Mouse (Mus musculus) hindbrain, embryonic 16.5 days (tissue): ENCODE measurements around the gene Ovol2. TPM values are rescaled to one million over a fixed set of nuclear protein-coding genes. Genes with fewer than 3 reads are reported as not detected.

Source experiments
- ATAC-seq: fragments of 200-750 bp; cut with Nextera tagmentation; 2 replicates; pipeline ENCODE4 v1.8.0; 2017; ENCODE audit warnings: moderate TSS enrichment, moderate library complexity
- H3K27ac ChIP-seq: fragments of 300-500 bp; sonication (generic); 2 replicates; pipeline ENCODE4 v1.5.1; 2014; ENCODE audit warnings: low read depth, mild to moderate bottlenecking, control low read depth, low read length, moderate library complexity
- H3K27me3 ChIP-seq: fragments of 300-500 bp; sonication (generic); replicated peaks from 2 replicates; pipeline ENCODE4 v1.6.1; 2014; ENCODE audit warnings: low read length; ENCODE audit not compliant: control insufficient read depth, insufficient read depth
- H3K36me3 ChIP-seq: fragments of 300-500 bp; sonication (generic); 2 replicates; pipeline ENCODE4 v1.6.1; 2014; ENCODE audit warnings: mild to moderate bottlenecking, low read length, moderate library complexity, mixed read lengths; ENCODE audit not compliant: control insufficient read depth, insufficient read depth
- H3K4me1 ChIP-seq: fragments of 300-500 bp; sonication (generic); 2 replicates; pipeline ENCODE4 v1.6.1; 2014; ENCODE audit warnings: low read depth, low read length; ENCODE audit not compliant: control insufficient read depth, insufficient read depth
- H3K4me2 ChIP-seq: fragments of 300-500 bp; sonication (generic); 2 replicates; pipeline ENCODE4 v1.6.1; 2014; ENCODE audit warnings: mild to moderate bottlenecking, low read length, control low read depth, moderate library complexity
- H3K4me3 ChIP-seq: fragments of 300-500 bp; sonication (generic); 2 replicates; pipeline ENCODE4 v1.5.1; 2014; ENCODE audit warnings: mild to moderate bottlenecking, low read length, control low read depth, moderate library complexity
- H3K9ac ChIP-seq: fragments of 300-500 bp; sonication (generic); 2 replicates; pipeline ENCODE4 v1.6.1; 2014; ENCODE audit warnings: low read depth, mild to moderate bottlenecking, control low read depth, low read length, moderate library complexity
- H3K9me3 ChIP-seq: fragments of 300-500 bp; sonication (generic); 2 replicates; pipeline ENCODE4 v1.6.1; 2014; ENCODE audit warnings: mild to moderate bottlenecking, low read length, moderate library complexity; ENCODE audit not compliant: control insufficient read depth
- WGBS: fragments of 180-500 bp; shearing (Covaris S2); extraction: QIAGEN DNeasy Blood & Tissue Kit; methylation state at CpG from one replicate; pipeline ENCODE4 v1.1.7; 2014; 5-methylcytosine and 5-hydroxymethylcytosine counted together
- polyA plus RNA-seq: library from polyadenylated mRNA; unstranded; fragments of >200 nt; fragmentation: Nextera tagmentation; extraction: Ambion mirVana; gene quantifications from 2 replicates; pipeline ENCODE4 v1.2.1, GENCODE M21; 2015

Ovol2 gene
- polyA plus RNA-seq, 1 experiment from 2014 or later, result not detected

DNA sequence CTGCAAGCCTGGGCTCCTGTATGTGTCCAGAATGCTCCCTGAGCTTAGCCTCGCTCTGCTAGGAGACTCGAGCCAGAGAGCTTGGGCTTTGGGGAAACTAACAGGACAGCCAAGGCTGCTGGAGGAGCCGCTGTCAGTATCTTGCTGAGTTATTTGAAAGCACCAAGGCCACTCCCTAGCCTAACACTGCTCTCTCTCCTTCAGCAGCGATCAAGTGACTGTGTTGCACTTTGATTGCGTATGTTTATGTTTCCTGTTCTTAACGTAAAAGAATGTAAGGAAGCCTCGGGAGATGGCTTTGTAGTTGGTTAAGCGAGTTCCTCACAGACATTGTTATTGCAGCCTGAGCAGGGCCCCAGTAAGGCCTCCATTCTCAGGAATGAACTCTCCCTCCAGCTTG is 57.2 kb downstream of the Ovol2 start:
- H3K36me3 ChIP-seq, result peaks cover 8% of the 10 kb centered on the region; the same call in 1 of the 2 replicates
- ATAC-seq, result no peak
- no peak overlapping the region; the same call in 1 of the 2 replicates for H3K9ac ChIP-seq
- H3K4me1 ChIP-seq, result no peaks in the 10 kb centered on the region
- no peak overlapping the region for H3K4me2 ChIP-seq
- no peaks in the 10 kb centered on the region for H3K9me3 ChIP-seq
- no peak overlapping the region for H3K27ac ChIP-seq
- no peaks in the 10 kb centered on the region for H3K27me3 ChIP-seq
- no peak overlapping the region for H3K4me3 ChIP-seq
- WGBS, result 74% methylated on average over 8 of the region's 8 CpGs

DNA sequence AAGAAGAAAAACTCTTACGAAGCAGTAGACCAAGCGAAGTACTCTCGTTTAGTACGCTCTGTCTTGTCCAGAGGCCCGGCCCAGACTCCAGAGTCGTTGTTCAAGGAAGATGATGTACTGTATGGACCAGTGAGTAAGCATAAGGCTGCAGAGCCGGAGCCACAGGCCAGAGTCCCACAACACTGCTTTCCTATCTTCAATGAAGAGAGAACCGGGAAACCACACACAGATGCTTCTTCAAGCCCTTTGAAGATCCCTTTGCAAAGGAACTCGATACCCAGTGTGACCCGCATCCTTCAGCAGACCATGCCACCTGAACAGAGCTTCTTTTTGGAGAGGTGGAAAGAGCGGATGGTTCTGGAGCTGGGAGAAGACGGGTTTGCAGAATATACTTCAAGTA is 59.9 kb downstream of the Ovol2 start:
- no peak for ATAC-seq
- no peak overlapping the region for H3K4me2 ChIP-seq
- no peaks in the 10 kb centered on the region for H3K9me3 ChIP-seq
- peaks cover 2% of the 10 kb centered on the region; the same call in 1 of the 2 replicates for H3K36me3 ChIP-seq
- H3K27me3 ChIP-seq, result no peaks in the 10 kb centered on the region
- WGBS, result 92% methylated on average over 12 of the region's 12 CpGs
- no peak overlapping the region for H3K9ac ChIP-seq
- no peak overlapping the region for H3K4me3 ChIP-seq
- no peak overlapping the region for H3K27ac ChIP-seq
- peaks cover 19% of the 10 kb centered on the region for H3K4me1 ChIP-seq

DNA sequence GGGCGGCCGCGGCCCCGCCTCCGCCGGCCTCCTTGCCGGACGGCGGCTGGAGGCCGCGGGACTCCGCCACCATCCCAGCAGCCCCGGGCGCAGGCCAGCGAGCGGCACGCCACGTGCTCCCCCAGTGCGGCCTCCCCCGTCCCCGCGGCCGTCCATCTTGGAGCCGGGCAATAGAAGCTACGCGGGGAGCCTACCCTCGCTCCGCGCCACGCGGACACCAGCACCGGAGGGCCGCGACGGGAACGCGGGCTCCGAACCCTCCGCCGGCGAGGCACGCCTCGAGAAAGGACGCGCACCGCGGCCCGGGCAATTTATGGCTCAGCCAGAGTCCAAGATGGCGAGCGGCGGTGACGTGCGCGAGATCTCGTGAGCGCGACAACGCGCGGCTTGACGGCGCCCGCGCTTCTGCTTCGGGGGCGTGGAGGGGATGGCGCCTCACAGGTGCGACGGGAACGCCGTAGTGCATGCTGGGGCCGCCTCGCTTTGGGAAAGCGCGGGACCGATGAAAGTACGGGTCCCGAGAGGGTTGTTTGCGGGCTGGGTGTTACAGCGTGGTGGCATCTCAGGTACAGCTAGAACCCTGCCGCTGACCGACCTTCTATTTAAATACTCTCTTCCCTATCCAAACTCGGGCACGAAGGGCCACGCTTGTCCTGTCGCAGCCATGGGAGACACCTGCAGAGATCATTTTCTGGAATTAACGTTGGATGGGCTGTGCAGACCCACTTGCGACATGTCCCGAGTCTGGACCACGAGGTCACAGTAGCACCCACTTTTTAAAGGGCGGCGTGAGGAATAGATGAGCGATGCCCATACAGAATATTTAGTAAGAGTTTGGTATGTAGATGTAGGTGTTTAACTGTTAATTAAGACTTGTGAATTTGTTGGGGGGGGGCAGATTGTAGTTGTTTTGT is 61.2 kb downstream of the Ovol2 start, which contains the start of the genes Mgme1 and Snx5:
TSS of gene Mgme1 (plus strand) at position 157 of the 914 bp plus-strand sequence.
TSS of gene Snx5 (minus strand) at position 400 of the 914 bp plus-strand sequence.
- under 1% methylated on average over 81 of the region's 93 CpGs for WGBS
- Histone ChIP-seq H3K9me3 (no peaks in the 10 kb centered on the region), H3K9ac (peak within 1 kb of the TSS; percentile 84), H3K36me3 (0 out of 2 replicates have a peak, but pooled peaks cover 2% of the 10 kb centered on the region), H3K27ac (peak within 1 kb of the TSS; percentile 96), H3K4me1 (peaks cover 19% of the 10 kb centered on the region), H3K4me2 (peak within 1 kb of the TSS; percentile 83), H3K4me3 (peak within 1 kb of the TSS; percentile 68), H3K27me3 (no peaks in the 10 kb centered on the region)
- ATAC-seq, result peak; percentile 99

DNA sequence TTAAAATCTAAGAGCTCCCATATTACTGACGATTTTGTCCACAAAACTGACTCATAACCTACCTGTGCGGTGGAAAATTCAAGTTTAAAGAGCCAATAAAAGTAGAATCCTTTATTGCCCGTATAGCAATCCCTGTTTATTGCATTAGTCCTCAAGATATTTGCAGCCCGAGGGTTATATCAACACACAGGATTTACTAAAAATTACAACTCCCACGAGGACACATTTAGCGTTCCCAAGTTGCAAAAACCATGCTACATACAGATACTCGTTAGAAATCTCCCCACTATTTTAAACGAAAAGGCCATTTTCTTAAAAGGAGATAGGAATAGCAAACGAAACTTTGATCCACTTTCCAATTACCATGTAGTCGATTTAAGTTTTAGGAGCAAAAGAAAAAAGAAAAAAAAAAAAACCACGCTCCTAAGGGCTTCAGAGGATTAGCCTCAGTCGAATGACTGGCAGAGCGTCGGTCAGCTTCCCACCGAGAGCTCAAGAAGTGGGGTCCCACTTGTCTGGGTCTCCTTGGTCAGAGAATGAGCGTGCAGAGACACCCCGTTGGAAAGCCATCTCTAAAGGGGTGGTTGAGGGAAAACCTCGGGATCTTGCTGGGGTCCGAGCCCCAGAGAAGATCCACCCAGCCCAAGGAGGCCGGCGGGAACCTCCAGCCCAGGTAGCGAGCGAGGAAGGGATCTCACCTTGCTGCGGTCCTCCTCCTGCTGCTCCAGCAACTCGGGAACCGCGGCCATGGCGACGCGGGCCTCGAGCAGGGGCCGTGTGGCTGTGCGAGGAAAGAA is 62.1 kb downstream of the Ovol2 start:
- Histone ChIP-seq H3K27me3 (no peaks in the 10 kb centered on the region), H3K4me2 (peak overlapping the region; percentile 83), H3K36me3 (no peaks in the 10 kb centered on the region), H3K27ac (peak overlapping the region; percentile 96), H3K9ac (peak overlapping the region; percentile 84), H3K4me3 (peak overlapping the region; percentile 68), H3K9me3 (no peaks in the 10 kb centered on the region), H3K4me1 (peaks cover 19% of the 10 kb centered on the region)
- ATAC-seq, result no peak; the same call in 1 of the 2 replicates
- WGBS, result under 1% methylated on average over 30 of the region's 33 CpGs

DNA sequence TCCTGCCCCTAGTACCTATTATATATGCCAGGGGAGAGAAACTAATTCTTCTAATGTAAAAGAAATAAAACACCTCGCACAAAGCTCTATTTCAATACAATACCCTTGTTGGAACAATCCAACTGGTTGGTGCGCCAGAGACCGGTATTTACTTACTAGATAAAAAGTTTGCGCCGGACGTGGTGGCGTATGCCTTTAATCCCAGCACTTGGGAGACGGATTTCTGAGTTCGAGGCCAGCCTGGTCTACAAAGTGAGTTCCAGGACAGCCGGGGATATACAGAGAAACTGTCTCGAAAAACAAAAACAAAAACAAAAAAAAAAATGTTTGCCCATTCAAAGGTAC is 62.7 kb downstream of the Ovol2 start:
- no peak overlapping the region for H3K27ac ChIP-seq
- WGBS, result 2% methylated on average over 11 of the region's 11 CpGs
- H3K4me2 ChIP-seq, result peak overlapping the region; percentile 83
- H3K9ac ChIP-seq, result peak overlapping the region; percentile 44
- ATAC-seq, result no peak
- no peaks in the 10 kb centered on the region for H3K9me3 ChIP-seq
- peaks cover 19% of the 10 kb centered on the region for H3K4me1 ChIP-seq
- no peaks in the 10 kb centered on the region for H3K27me3 ChIP-seq
- H3K36me3 ChIP-seq, result no peaks in the 10 kb centered on the region
- H3K4me3 ChIP-seq, result peak overlapping the region; percentile 68

DNA sequence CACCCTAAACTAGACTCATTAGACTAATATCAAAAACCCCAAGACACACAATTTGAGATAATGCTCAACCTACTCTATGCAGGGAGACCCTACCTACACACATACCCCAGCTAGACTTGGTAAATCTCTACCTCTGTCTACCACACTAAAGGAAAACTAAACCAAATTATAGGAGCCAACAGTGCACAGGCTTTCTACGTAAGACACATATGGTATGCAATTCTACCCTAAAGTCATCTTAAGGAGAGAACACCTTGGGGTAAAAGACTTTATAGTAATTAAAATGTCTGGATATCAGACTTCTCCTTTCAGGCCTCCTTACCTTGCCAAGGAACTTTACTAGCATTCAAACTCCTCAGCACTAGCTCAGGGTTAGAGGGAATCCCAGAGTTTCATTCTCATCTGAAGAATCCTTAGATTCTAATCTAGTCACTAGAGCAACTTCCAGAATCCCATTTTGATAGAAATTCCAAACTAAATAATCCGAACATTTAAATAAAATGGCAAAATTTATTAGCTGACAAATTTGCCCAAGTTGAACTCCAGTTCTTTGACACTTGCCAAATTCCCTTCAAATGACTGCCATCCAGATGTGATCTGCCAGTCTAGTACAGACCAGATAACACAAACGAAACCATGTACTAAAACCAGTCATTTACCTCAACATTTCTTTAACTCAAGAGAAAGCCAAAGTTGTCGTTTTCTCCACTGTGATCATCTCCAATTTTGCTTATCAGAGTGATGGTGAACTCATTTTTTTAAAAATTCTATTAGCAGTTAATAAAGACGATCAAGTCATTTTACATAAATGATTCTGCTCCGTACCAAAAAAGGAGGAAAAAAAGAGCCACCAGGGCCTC is 63.3 kb downstream of the Ovol2 start:
- WGBS, result 11% methylated on average over 6 of the region's 6 CpGs
- H3K4me1 ChIP-seq, result peaks cover 19% of the 10 kb centered on the region
- no peak for ATAC-seq
- peak overlapping the region; percentile 44 for H3K9ac ChIP-seq
- no peaks in the 10 kb centered on the region for H3K9me3 ChIP-seq
- no peak overlapping the region for H3K27ac ChIP-seq
- H3K36me3 ChIP-seq, result no peaks in the 10 kb centered on the region
- peak overlapping the region; percentile 83 for H3K4me2 ChIP-seq
- peak overlapping the region; percentile 68 for H3K4me3 ChIP-seq
- H3K27me3 ChIP-seq, result no peaks in the 10 kb centered on the region

DNA sequence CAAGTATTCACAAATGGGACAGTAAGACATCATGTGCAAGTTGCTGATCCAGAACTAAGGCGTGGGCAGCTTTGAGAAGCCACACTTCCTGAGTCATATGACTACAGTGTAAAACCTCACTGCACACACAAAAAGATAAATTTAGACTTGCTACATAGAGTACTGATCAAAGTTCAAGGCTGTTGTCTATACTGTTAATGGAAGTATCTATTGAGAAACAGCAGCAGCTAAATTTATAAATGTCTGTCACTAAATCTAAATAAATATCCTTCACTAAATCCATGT is 64.3 kb downstream of the Ovol2 start:
- Histone ChIP-seq H3K36me3 (no peaks in the 10 kb centered on the region), H3K9ac (no peak overlapping the region), H3K4me1 (peaks cover 19% of the 10 kb centered on the region), H3K4me2 (no peak overlapping the region; the same call in 1 of the 2 replicates), H3K27ac (no peak overlapping the region), H3K4me3 (no peak overlapping the region), H3K27me3 (no peaks in the 10 kb centered on the region), H3K9me3 (no peaks in the 10 kb centered on the region)
- 52% methylated on average over 1 of the region's 1 CpGs for WGBS
- ATAC-seq, result no peak

DNA sequence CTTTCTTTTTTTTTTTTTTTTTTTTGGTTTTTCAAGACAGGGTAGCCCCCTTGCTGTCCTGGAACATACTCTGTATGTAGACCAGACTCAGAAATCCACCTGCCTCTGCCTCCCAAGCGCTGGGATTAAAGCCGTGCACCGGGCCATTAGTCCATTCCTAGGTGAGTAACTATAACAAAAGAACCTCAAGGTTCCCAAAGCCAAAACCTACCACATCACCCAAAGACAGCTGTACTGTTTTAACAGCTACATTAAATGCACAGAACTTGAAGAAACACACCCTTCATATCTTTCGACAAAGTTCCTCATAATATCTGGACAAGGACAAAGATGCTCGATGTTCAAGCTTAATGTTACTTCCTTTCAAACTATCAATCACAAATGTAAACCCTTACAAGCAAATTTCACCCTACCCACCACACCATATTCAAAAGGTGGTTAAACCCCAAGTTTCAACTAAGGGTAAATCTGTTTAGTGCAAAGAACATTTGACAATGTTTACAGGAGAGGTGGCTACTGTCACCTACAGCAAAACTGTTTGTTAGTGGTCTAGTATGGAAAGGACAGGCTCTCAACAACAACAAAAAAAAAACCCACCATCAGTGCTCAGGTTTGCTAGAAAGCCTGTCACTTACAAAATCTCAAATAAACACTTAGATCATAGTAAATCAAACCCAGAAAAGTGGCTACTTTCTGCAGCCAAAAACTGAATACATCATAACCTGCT is 64.8 kb downstream of the Ovol2 start:
- Histone ChIP-seq H3K4me3 (no peak overlapping the region), H3K9ac (no peak overlapping the region), H3K27me3 (no peaks in the 10 kb centered on the region), H3K9me3 (no peaks in the 10 kb centered on the region), H3K4me2 (no peak overlapping the region), H3K4me1 (peaks cover 19% of the 10 kb centered on the region), H3K27ac (no peak overlapping the region), H3K36me3 (no peaks in the 10 kb centered on the region)
- no peak for ATAC-seq
- 50% methylated on average over 5 of the region's 5 CpGs for WGBS
